Mouse (Mus musculus) liver, postnatal 0 days (tissue): ENCODE measurements around the gene Gm20604.

Source experiments
- CTCF ChIP-seq: sonication (generic); IDR thresholded peaks from 2 replicates; pipeline ENCODE4 v1.5.1; 2016; ENCODE audit warnings: antibody characterized with exemption, low read depth
- EP300 ChIP-seq: IDR thresholded peaks from 2 replicates; pipeline ENCODE4 v1.6.1; 2016; ENCODE audit warnings: antibody characterized with exemption, low read depth, mild to moderate bottlenecking

DNA sequence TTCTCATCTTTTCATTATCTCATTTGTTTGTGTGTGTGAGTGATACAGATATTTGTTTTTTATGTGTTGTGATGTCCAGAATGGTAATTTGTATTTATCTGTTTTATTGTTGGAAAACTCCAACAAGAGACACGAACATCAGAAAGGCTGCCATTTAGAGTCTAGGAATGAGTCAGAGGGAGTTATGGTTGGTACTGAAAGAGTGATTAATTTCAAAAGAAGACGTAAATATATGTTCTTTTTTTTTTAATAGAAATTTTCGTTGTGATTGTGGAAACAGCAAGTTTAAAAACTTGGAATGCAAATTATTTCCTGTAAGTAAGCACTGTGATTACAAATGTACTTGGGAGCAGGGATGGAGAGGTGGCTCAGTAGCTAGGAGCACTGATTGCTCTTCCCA is 3.2 kb upstream of the Gm20604 start:
- no peak for TF ChIP-seq CTCF
- TF ChIP-seq EP300, result no peak
